Mouse (Mus musculus) heart, adult 8-10 months (tissue): ENCODE data around the gene Ccdc80. TPM values are rescaled to one million over a fixed set of nuclear protein-coding genes. Genes with fewer than 3 reads are reported as not detected.

ENCODE experiments used
- DNase-seq: peaks from one replicate; pipeline ENCODE4 v3.0.0; 2022; ENCODE audit warnings: low spot score
- total RNA-seq, 4 experiments: library from RNA; stranded (reverse); gene quantifications; 2 replicates each; pipeline ENCODE4 v1.2.4; 2022

Ccdc80 gene
- total RNA-seq, 4 experiments from 2014 or later, result 41.6 to 54.5 (median 48.7) TPM

GRCm38 (mm10) chr16:45117200-45117599 lies 24.0 kb downstream of the Ccdc80 start:
- DNase-seq, result no peak

DNA sequence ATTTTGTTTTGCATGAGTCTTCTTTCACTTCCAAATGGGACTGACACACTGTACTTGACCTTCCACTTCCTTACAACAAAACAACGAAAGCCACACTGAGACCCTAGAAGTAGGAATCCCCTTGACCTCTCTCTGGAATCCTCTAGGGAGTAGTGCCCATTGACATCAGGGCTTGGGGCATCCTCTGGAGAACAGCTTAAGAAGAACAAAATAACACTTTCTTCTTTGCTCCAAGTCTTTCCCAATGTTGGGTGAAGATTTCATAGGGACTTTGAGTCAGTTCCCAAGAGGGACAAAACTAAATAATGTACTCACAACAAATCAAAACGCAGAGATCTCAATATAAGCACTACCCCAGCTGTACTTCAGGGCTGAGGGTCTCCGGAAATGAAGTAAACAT lies 25.6 kb downstream of the Ccdc80 start:
- DNase-seq, result no peak

DNA sequence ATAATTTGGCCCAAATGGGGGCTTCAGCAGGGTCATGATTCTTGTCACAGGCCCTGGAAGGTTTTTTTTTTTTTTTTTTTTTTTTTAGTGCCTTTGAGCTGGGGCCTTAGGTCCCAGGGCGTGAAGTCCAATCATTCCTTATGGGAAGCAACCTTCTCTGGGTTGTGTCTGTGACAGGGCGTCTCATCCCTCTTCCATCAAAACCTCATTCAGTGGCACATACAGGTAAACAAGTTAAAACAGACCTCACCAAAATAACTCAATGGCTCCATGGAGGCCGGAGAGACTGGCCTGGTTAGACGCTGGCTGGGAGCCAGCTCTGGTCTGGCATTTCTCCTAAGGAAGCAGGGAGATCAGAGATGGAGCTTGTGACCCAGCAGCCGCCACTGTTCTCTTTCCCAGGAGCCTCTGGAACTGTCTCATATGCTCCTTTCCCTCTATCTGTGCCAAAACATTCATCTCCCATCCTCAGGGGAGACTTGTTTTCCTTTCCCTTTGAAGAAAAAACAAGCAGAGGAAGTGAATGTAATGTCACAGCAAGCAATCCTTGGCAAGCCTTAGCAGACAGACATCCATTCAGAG lies 27.7 kb downstream of the Ccdc80 start:
- peak; percentile 66 for DNase-seq

DNA sequence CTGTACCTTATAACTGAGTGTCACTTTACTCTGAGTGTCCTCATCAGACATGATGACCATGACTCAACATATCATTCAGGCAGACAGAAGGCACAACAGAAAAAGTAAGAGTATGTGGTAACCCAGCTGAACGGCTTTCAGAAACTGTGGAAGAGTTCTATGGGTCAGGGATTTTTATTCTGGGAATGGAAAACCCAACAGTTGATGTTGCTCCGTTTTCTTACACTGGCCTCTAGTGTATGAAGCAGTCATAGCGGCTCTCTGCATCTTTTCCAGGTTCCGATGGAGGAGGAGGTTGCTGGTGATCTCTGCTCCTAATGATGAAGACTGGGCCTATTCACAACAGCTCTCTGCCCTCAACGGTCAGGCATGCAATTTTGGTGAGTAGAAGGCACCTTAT lies 29.4 kb downstream of the Ccdc80 start:
- DNase-seq, result peak; percentile 40

DNA sequence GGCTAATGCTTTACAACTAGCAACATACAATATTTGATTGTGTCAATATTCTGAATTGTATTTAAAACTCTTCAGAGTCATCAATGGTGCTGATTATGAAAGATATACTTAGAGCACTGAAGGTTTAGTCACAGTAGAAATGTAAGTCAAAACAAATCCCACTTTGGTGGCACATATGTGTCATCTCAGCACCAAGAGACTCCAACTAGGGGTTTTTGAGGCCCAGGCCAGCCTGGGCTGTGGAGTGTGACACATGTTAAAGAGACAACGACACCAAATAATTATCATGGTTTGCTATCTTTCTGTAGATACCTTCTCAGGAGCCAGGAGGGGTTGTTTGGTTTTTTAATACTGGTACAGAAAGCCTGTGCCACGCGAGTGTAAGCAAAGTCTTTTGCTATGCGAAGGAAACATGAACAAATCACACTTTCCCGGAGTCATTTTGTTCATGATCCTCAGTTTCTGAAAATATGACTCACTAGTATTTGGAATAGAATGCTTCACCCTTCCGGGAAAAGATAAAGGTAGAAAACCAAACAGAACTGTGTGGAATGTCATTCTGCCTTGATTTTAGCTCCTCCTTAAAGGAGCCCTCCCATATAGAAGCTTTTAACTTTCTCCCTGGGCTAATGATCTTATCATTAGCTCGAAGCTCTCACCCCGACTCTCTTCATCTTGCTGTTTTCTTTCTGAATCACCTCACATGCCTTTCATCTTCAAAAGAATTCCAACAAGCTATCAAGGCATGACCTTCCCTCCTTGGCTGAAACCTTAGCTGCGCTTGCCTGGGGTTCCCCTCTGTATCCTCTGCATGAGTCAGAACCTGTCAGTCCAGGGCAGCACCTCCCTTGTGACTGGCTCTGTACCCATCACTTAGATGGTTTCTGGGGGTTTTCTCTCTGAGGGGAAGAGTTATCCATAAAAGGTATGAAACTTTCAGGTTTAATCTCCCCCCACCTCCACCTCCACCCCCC lies 31.3 kb downstream of the Ccdc80 start:
- DNase-seq, result no peak

DNA sequence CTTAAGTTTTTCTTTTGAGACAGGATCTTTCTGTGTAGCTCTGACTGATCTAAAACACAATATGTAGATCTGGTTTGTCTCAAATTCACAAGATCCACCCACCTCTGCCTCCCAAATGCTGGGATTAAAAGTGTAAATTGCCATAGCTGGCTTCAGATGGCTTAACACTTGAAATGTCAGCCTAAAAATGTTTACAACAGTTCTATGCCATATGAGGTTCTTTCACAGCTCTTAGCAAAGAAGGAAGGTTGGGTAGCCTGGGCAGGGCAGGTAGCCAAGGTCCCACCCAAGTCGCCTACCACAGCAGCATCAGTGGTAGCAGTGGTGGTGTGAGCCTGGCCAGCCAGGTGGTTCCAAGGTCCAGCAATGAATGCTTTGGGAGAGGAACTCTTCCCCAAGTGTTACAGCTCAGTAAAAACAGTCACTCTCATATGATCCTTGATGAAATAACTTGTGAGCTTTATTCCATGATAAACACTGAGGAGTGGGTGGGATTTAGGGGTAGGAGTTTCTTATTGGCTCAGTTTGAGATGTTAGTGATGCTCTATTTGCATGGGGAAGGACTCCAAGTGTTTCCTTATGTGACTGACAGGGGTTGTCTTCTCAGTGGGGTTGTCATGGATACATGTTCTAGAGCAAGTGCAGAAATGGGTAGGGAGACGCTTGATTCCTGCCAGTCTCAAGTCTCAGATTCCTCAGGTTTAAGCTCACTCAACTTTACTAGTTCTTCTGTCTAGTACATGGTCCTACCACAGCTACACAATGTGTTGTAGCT lies 34.9 kb downstream of the Ccdc80 start:
- no peak for DNase-seq

DNA sequence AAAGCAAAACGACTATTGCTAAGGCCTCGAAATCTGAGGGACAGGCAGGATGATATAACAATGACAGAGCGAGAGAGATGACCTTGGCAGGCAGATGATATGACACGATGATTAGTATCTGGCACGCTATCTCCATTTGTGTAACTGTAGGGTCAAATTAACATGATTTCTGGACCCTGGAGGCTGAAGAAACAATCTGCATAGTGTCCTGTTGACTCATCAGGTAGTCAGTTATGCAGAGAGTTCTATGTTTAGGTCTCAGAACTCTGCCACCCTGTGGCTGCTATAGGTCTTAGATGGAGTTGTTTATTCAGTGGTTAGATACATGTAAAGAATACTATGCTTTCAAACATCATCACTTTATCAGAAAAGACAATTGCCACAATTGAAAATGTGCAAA lies 48.5 kb downstream of the Ccdc80 start:
- DNase-seq, result no peak

- DNase-seq, result no peak
Measured at GRCm38 (mm10) chr16:45142565-45142964, 49.4 kb downstream of the Ccdc80 start.

DNA sequence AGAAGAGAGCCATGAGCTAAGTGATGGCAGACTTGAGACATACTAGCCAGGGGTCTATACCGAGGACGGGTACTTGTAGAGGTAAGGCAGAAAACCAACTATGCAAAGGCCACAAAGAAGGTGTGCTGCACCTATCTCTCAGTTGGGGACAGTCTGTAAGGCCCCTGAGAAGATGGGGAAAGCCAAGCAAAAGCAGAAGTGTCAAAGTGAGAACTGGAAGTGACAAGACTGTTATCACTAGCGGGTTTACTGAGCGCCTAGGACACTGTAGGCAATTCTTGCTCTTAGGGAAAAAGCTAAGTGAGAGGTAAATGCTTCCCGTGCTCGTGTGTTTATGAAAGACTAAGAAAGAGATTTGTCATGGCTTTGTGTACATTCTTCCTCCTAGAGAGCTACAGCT lies 51.9 kb downstream of the Ccdc80 start:
- no peak for DNase-seq

- no peak for DNase-seq
Measured at GRCm38 (mm10) chr16:45148488-45149082, 55.4 kb downstream of the Ccdc80 start.

DNA sequence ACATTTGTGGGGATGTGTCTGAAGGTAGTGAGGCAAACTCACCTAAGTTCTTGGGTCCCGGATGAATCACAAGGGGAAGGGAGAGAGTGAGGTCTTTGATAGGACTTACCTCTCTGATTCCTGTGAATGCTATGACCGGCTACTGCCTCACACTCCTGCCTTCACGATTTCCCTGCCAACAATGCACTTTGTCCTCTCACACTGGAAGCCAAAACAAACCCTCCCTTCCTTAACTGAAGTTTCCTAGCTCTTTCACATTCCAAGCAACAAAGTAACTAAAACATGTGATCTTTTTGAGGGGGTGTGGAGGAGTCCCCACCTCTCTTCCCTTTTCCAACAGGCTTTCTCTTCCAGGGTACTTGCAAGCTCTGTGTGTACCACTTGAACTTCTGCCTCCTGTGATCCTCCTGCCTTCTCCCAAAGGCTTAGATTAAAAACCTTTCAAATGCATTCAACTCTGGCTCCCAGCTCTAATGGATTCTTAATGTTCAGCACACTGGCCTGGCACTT lies 61.6 kb downstream of the Ccdc80 start:
- no peak for DNase-seq

DNA sequence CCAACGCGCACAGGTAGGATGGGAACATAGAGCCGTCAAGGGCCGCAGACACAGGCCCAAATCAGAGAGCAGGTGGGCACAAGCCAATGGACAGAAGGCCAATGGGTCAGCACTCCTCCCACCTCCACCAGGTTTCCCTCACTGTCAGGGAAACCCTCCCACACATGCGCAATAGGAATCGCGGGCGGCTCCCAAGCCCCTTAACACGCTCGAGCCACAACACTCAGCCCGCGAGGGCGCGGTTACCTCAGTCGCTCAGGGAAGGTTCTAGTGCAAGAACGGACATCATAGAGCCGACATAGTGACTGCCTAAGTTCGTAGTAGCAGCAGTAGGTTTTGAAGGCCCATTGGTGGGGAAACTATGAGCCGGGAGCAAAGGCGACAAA lies 64.9 kb downstream of the Ccdc80 start:
- DNase-seq, result peak; percentile 63

- peak; percentile 94 for DNase-seq
Measured at GRCm38 (mm10) chr16:45158522-45159388, 65.6 kb downstream of the Ccdc80 start, which contains the start of the genes Slc35a5 and Atg3. Gene Slc35a5 (minus strand): TSS chr16:45158706. Gene Atg3 (plus strand): TSS chr16:45158785.

GRCm38 (mm10) chr16:45159389-45159716 lies 66.2 kb downstream of the Ccdc80 start:
- no peak for DNase-seq

Other genes with a start within 250 kb of the Ccdc80 start
- gene Cd200r2, start 226.3 kb upstream of the Ccdc80 start, total RNA-seq, result under 1 TPM in 1 of 4 experiments, not detected in 3; 0.14 TPM
- gene Cd200r3, start 149.7 kb upstream of the Ccdc80 start, total RNA-seq, result not detected
- 10 to 100 TPM in 2 of 4 experiments, 1 to 10 TPM in 2; 8.8 to 12.6 (median 10.2) TPM for gene Slc35a5, start 65.3 kb downstream of the Ccdc80 start, total RNA-seq
- gene Atg3, start 65.4 kb downstream of the Ccdc80 start, total RNA-seq, result 10 to 100 TPM; 21.6 to 24.2 (median 22.4) TPM
- under 1 TPM; 0.37 to 0.43 (median 0.39) TPM for gene Btla, start 130.9 kb downstream of the Ccdc80 start, total RNA-seq